Mouse (Mus musculus) neutrophil, adult 5-6 weeks (primary cell): ENCODE measurements around the gene Gm14403. TPM values are rescaled to one million over a fixed set of nuclear protein-coding genes. Genes with fewer than 3 reads are reported as not detected.
"Not testable (repeated sequence)": the region's sequence is repeated elsewhere in the genome, so short reads cannot be mapped to it uniquely, and the experiment has no call there.

ENCODE experiments used
- ATAC-seq: fragments of 151-379, 151-347 bp; 2 replicates; pipeline ENCODE4 v1.8.0; 2017; ENCODE audit warnings: mild to moderate bottlenecking, moderate TSS enrichment; ENCODE audit not compliant: insufficient number of reproducible peaks, poor library complexity, low FRiP score, severe bottlenecking; ENCODE audit errors: extremely low read depth
- total RNA-seq: library from RNA; stranded (forward); fragments of 200-1000 nt; gene quantifications from 2 replicates; pipeline ENCODE4 v1.2.3, GENCODE M21; 2017

Gene Gm14403
- 0.98 and 2.1 TPM in 2 replicates for total RNA-seq

- ATAC-seq: not testable (repeated sequence)
These were observed at the start of gene Gm14403 for GRCm38 (mm10) chr2:177498067-177498466. Gene Gm14403, plus strand, starts transcription at chr2:177498215.

DNA sequence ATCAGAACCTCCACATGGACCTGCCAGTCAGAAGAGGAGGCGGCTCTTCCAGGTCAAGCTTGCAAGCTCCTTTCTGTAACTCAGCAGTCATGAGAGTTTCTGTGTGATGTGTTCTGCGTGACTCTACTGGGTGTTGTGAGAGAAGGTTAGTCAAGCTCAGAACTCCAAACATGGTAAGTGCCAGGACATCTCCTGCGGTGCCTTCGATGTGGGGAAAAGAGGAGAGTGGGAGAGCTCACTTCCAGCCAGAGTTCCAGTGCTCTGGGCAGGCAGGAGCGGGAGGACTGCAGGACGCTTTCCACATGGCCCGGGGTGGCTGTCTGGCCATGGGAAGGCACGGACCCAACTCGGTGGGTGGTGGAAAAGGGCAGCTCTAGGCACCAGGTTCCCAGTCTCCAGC, 33.3 kb upstream of the Gm14403 start, which contains the start of gene Zfp970:
TSS of gene Zfp970 (plus strand) at position 58 of the 400 bp plus-strand sequence.
- not testable (repeated sequence) for ATAC-seq

DNA sequence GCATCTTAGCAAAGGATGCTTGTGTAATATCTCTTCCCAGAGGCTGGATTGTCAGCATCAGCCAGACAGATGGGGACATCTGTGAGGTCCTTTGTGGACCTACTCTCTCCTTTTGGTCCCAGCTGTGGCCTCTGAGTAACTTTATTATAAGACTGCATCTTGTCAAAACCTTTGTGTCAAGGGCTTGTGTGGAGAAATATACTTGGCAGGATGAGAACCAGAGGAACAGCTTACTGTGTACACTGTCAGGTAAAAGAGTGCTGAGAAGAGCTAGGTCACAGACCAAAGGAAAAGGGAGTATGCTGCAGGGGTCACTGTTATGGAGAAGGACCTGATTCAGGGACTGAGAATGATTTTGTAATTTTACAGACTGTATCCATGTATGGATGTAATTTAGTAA, 29.8 kb upstream of the Gm14403 start:
- not testable (repeated sequence) for ATAC-seq

GRCm38 (mm10) chr2:177472261-177472660, 25.8 kb upstream of the Gm14403 start:
- not testable (repeated sequence) for ATAC-seq

DNA sequence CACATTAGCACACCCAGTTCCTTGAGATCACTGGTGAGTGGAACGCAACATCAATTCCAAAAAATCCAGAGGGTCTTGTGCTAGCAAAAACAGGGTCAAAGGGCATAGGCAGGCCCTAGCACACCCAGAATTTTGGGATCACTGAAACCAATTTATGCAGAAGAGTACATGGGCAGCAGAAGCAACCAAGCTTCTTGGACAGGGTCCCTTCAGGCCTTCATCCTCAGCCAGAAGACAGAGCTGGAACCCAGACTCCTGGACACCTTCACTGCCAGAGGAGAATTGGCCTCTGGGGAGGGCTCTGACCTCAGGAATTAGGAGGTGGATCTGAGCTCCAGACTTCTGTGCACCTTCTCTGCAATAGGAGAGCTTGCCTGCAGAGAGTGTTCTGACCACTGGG, 16.0 kb upstream of the Gm14403 start:
- ATAC-seq: not testable (repeated sequence)

- not testable (repeated sequence) for ATAC-seq
These were observed 14.6 kb upstream of the Gm14403 start for GRCm38 (mm10) chr2:177483238-177483948.

DNA sequence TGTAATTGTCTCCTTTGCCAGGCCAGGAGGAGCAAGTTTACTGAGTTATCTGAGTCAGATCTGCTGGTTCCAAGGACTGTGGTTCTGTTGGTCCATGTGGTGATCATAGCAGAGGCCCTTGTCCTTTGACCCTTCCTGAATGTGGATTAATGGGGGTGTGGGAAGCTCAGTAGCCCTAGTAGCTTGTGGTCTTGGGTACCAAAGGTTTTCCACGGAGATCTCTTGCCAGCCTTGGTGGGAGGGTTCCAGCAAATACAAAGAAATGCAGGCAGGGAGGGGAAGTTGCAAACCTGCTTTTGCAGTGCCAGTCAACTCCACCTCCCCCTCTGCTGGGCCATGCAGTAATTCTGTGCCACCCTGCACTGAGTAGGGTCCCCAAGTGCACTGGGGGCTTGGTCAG, 1.2 kb downstream of the Gm14403 start:
- not testable (repeated sequence) for ATAC-seq

GRCm38 (mm10) chr2:177505211-177505719, 7.2 kb downstream of the Gm14403 start:
- not testable (repeated sequence) for ATAC-seq

- not testable (repeated sequence) for ATAC-seq
These were observed 13.4 kb downstream of the Gm14403 start for GRCm38 (mm10) chr2:177511381-177511780.

DNA sequence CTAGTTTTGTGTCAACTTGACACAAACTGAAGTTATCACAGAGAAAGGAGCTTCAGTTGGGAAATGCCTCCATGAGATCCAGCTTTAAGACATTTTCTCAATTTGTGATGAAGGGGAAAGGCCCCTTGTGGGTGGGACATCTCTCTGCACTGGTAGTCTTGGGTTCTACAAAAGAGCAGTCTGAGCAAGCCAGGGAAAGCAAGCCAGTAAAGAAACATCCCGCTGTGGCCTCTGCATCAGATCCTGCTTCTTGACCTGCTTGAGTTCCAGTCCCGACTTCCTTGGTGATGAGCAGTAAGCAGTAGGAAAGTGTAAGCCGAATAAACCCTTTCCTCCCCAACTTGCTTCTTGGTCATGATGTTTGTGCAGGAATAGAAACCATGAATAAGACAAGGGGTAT, 14.0 kb downstream of the Gm14403 start:
- ATAC-seq: not testable (repeated sequence)

GRCm38 (mm10) chr2:177513991-177514479, 16.0 kb downstream of the Gm14403 start:
- ATAC-seq: not testable (repeated sequence)

DNA sequence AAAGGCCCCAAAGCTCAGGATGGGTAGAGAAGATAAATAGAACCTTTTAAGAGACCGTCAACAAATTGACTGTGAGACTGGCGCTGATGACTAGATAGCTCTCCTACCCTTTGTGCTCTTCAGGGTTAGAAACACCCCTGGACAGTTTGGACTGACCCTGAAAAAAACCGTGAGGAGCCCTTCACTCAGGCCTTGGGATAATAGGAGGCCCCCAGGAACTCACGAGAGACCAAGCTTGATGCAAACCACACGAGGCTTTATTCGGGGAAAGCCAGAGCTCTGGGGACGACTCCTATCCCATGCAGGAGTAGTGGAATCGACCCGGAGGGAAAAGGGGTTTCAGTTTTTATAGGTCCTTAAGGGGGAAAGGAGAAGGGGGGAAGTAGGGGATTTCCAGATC, 19.7 kb downstream of the Gm14403 start:
- ATAC-seq: not testable (repeated sequence)

- not testable (repeated sequence) for ATAC-seq
These were observed 20.3 kb downstream of the Gm14403 start for GRCm38 (mm10) chr2:177518354-177518753.

GRCm38 (mm10) chr2:177518960-177519359, 20.9 kb downstream of the Gm14403 start:
- not testable (repeated sequence) for ATAC-seq

GRCm38 (mm10) chr2:177520035-177520434, 22.0 kb downstream of the Gm14403 start:
- no peak for ATAC-seq

DNA sequence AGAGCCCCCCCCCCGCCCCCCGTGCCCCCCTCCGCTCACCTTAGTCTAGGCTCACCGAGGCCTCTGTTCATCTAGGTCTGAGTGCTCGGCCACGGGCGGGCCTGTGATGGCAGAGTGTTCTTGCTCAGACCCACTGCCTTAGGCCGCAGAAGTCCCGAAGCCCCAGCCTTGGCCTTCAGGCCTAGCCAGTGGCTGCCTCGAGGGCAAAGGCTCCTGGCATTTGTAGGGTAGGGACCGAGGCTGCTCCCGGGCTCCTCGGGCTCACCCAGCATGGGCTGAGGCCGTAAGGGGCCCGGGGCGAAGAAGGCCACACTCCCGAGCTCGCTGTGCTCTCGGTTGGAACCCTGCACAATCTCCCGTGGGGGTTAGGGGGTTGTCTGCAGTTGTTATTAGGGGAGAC, 25.0 kb downstream of the Gm14403 start:
- no peak for ATAC-seq

GRCm38 (mm10) chr2:177523674-177524073, 25.7 kb downstream of the Gm14403 start:
- ATAC-seq: not testable (repeated sequence)

GRCm38 (mm10) chr2:177524171-177524570, 26.2 kb downstream of the Gm14403 start:
- ATAC-seq: not testable (repeated sequence)

DNA sequence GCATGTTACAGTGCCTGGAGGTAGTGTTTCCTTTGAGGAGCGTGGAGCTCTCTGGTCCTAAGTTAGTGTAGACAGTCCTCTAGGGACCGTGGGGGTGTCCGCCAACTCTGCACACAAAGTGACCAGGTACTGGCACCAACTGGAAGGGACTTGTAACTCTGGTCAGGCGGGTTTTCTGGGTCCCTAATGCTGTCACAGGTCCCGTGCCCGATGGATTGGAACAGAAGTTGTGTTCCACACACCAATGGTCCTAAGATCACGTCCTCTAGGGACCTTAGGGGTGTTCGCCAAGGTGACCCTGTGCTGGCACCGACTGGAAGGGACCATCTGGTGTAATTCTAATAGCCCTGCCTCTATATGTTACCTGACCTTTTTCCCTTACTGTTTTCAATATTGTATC, 37.9 kb downstream of the Gm14403 start:
- no peak for ATAC-seq

- ATAC-seq: not testable (repeated sequence)
These were observed 39.1 kb downstream of the Gm14403 start for GRCm38 (mm10) chr2:177537141-177537540.
